Mouse (Mus musculus) CH12.LX (cell line): ENCODE data around the gene Ifit2.
"Not testable (repeated sequence)": the region's sequence is repeated elsewhere in the genome, so short reads cannot be mapped to it uniquely, and the experiment has no call there.

Source experiments
- CTCF ChIP-seq, 2 experiments: IDR thresholded peaks in 1 of 2; conservative IDR thresholded peaks in 1 of 2; 2 replicates each; pipeline ENCODE4 v1.5.1; 2011 to 2012; ENCODE audit warnings: low read depth in 2 of 2, low read length in 2 of 2, improper control_type of control experiment in 1 of 2, inconsistent platforms in 1 of 2, mild to moderate bottlenecking in 1 of 2, moderate library complexity in 1 of 2
- ETS1 ChIP-seq: conservative IDR thresholded peaks from 2 replicates; pipeline ENCODE4 v1.6.1; 2012; ENCODE audit warnings: low read depth, mild to moderate bottlenecking, inconsistent platforms, low read length, improper control_type of control experiment, moderate library complexity
- IRF4 ChIP-seq: IDR thresholded peaks from 2 replicates; pipeline ENCODE4 v1.6.1; 2014; ENCODE audit warnings: low read depth, mild to moderate bottlenecking, inconsistent platforms, low read length, improper control_type of control experiment
- JUN ChIP-seq: IDR thresholded peaks from 2 replicates; pipeline ENCODE4 v1.6.1; 2011; ENCODE audit warnings: low read depth, mild to moderate bottlenecking, low read length, improper control_type of control experiment, moderate library complexity; ENCODE audit not compliant: insufficient read depth
- MAFK ChIP-seq: IDR thresholded peaks from 2 replicates; pipeline ENCODE4 v1.6.1; 2011; ENCODE audit warnings: low read length, improper control_type of control experiment; ENCODE audit not compliant: insufficient replicate concordance
- MAZ ChIP-seq: IDR thresholded peaks from 2 replicates; pipeline ENCODE4 v1.6.1; 2012; ENCODE audit warnings: low read depth, mild to moderate bottlenecking, inconsistent platforms, low read length, improper control_type of control experiment, moderate library complexity
- POLR2A ChIP-seq: IDR thresholded peaks from 2 replicates; pipeline ENCODE4 v1.6.1; 2011; ENCODE audit warnings: low read depth, mild to moderate bottlenecking, improper control_type of control experiment, low read length
- SMC3 ChIP-seq: IDR thresholded peaks from 2 replicates; pipeline ENCODE4 v1.6.1; 2011; ENCODE audit warnings: low read depth, low read length, improper control_type of control experiment
- USF1 ChIP-seq: IDR thresholded peaks from 2 replicates; pipeline ENCODE4 v1.6.1; 2014; ENCODE audit warnings: low read depth, mild to moderate bottlenecking, inconsistent platforms, low read length, improper control_type of control experiment

GRCm38 (mm10) chr19:34607237-34608051, 57.0 kb downstream of the Ifit2 start, which contains the start of gene Ifit3b:
- not testable (repeated sequence) for TF ChIP-seq CTCF (conservative IDR thresholded peaks at IDR 0.05 in 1 of 2, IDR thresholded peaks at IDR 0.05 in 1 of 2; ENCODE audit: low read depth in 2 of 2, low read length in 2 of 2); SMC3; JUN; POLR2A; ETS1; USF1; IRF4; MAFK; MAZ
